Mouse (Mus musculus): ENCODE measurements at regions not wholly inside any gene's neighbourhood (a gene's known extent, or its start where the extent isn't known, plus 50 kb on each side); places are given as distances from the start of the nearest gene placed in this dataset.

GRCm38 (mm10) chr19:21214253-21214652 is 57.8 kb upstream of the Zfand5 start:
- no peak for DNase-seq (ENCODE audit: low spot score)

- no peak for DNase-seq (ENCODE audit: low spot score)
Observed at GRCm38 (mm10) chr19:21193461-21193860, 78.6 kb upstream of the Zfand5 start.

DNA sequence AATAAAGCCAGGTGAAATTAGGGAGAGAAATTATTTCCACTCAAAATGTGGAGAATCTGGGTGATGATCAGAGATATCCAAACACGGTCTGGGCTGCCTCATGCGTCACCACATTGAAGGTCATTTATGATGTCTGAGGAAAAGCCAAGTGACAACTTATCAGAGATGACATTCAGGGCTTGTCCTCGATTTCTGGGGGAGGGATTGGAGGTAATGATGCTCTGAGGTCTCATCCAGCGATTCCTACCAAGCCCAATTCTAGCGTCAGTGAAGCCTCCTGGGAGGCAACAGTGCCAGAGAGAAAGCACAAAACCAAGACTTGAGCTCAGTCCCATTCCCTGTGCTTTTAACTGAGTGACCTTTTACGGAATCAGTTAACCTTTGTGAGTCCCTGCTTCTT is 79.5 kb upstream of the Zfand5 start:
- DNase-seq (ENCODE audit: low spot score), result no peak

DNA sequence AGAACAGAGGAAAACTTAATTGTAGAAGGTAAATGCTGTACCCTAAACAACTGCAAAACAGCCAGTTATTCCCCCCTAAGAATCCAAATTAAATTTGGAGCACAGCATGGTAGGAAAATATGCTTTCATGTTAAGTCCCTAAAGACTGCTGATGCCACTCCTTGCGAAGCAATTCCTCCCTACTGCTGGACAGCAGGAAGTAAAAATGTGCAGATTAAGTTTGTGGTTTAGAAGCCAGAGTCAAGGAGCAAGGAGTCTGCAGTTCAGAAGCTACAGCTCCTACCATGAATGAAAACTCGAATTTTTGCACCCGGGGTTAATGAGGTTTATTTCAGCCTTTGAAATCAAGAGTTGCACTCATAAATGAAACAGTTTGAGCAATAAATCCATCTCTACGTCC is 82.9 kb upstream of the Zfand5 start:
- no peak for DNase-seq (ENCODE audit: low spot score)

- DNase-seq (ENCODE audit: low spot score), result no peak
Observed at GRCm38 (mm10) chr19:21186656-21187055, 85.4 kb upstream of the Zfand5 start.

GRCm38 (mm10) chr19:21186016-21186415 is 86.1 kb upstream of the Zfand5 start:
- no peak for DNase-seq (ENCODE audit: low spot score)

DNA sequence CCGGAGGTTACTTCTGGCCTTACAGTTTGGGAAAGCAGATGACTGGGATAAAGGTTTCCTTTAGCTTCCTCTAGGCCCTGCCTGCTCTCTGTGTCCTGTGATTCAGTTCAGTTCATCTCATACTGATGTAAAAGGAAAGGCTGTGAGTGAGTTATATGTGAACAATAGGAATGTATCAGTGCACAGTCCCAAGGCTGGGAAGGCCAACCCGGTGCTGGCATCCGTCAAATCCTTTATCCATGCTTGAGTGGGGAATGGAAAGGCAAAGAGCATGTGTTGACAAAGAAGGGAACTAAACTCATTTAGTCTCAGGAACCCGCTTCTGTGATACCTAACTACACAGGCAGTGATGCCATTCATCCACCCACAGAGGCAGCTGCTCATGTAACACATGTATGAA is 89.0 kb upstream of the Zfand5 start:
- no peak for DNase-seq (ENCODE audit: low spot score)

DNA sequence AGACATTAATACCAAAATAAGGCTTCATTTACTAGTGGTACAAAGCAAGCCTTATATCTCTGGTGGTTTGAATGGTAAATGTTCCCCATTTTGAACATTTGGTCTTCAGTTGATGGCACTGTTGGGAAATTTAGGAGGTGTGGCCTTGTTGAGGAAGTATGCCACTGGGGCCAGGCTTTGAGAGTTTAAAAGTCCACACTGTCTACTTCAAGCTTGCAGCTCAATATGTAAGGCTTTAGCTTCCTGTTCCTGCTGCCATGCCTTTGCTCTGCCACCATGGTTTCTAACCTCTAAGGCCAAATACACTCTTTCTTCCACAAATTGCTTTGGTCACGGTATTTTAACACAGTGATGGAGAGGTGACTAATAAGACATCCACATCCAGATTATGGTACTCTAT is 92.2 kb upstream of the Zfand5 start:
- no peak for DNase-seq (ENCODE audit: low spot score)

GRCm38 (mm10) chr19:21175426-21175831 is 96.6 kb upstream of the Zfand5 start:
- no peak for DNase-seq (ENCODE audit: low spot score)

DNA sequence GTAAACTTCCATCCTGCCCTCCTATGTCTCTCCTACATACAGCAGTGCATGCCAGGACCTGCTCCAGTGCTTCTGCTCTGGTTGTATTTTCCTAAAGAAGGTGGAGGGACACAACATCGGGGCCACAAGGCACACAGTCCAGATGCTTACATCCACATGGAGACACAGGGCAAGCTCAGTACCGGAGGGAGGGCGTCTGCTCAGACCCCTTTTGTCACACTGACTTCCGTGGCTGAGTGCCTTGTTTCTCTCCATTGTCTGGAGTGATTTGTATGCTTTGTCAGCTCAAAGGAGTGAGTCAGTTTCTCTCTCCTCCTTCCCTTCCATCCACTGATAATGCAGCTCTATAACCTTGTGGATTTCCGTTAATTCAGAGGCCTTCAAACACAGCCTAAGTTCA is 97.4 kb upstream of the Zfand5 start:
- no peak for DNase-seq (ENCODE audit: low spot score)

GRCm38 (mm10) chr19:21173896-21174483 is 98.1 kb upstream of the Zfand5 start:
- no peak for DNase-seq (ENCODE audit: low spot score)

GRCm38 (mm10) chr19:21171191-21171590 is 100.9 kb upstream of the Zfand5 start:
- DNase-seq (ENCODE audit: low spot score), result no peak

DNA sequence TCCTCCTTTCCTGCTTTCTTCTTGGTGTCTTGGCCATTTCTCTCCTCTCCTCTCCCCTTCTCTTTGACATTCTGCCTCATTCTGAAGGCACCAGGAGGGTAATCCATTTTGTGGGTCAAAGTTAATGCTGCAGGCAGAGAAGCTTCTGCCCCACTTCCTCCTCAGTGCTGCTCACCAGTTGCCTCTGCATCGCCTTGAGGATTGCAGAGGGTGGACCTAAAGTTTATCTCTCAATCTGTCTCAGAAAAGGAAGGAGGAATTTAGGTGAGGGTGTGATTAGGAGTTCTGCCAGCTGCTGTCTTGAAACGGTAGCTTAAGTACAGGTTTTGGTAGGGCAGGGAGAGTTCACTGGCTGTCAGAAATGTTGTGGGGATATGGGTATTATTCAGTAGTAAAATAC is 101.3 kb upstream of the Zfand5 start:
- no peak for DNase-seq (ENCODE audit: low spot score)

- DNase-seq (ENCODE audit: low spot score), result no peak
Observed at GRCm38 (mm10) chr19:21166939-21167338, 105.1 kb upstream of the Zfand5 start.

DNA sequence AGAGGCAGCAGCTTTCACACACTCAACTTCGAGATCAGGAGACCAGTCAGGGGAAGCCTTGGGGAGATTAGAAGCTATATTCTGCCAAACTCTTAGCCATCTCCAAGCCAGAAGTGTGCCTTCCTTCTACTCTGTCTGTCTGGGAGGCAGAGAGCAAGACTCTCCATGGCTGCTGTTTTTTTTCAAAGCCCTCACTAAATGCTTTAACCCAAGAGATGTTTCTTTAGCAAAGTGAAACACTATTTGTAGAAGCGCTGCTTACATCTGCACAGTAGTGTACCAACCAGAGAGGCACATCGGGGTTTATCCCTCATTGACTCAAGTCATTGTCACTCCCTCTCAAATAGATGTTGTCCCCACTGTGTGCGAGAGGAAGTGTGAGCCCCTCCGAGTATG is 105.6 kb upstream of the Zfand5 start:
- no peak for DNase-seq (ENCODE audit: low spot score)

DNA sequence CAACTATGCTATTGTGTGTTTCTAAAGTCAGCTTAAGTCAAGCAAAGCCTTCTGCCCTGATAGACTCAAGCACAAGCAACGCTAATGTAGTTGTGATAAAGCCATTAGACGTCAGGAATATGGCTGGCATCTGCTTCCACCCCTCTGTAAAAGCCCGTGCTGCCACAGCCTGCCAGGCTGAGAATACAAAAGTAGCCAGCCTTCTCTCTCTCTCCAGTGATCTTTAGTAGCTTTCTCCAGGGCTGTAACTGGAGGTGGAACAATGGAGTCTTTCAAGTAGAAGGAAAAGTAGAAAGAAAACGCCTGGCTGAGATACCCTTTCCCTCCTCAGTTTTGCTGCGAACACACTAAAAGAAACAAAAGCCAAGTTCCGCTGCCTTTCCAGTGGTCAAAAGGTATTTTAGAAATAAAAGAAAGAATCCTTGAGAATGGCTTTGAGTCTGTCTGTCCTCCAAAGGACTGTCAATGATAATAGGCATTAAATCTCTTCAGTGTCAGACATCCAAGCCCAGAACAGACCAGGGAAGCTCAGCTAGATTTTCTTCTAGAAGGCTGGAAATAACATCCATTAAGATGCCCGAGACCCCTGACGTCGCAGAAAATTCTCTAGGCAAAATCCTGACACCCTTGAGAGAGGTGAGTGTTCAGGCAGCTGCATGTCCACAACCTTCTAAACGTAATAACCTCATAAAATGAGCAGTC is 106.2 kb upstream of the Zfand5 start:
- no peak for DNase-seq (ENCODE audit: low spot score)

DNA sequence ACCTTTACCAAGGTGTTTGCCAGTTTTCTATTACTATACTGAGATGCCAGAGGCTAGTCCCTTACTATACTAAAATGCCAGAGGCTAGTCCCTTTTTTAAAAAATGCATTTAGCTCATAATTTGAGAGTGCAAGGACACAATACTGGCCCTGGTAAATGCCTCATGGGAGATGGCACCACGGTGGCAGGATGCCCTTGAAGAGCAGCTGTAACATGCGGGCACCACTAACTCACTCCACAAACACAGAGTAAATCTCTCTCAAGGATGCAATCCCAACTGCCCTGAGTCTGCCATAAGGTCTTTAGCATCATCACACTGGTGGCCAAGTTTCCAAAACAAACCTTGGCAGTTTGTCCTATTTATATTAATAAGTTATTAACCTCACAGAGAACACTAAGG is 108.1 kb upstream of the Zfand5 start:
- no peak for DNase-seq (ENCODE audit: low spot score)

DNA sequence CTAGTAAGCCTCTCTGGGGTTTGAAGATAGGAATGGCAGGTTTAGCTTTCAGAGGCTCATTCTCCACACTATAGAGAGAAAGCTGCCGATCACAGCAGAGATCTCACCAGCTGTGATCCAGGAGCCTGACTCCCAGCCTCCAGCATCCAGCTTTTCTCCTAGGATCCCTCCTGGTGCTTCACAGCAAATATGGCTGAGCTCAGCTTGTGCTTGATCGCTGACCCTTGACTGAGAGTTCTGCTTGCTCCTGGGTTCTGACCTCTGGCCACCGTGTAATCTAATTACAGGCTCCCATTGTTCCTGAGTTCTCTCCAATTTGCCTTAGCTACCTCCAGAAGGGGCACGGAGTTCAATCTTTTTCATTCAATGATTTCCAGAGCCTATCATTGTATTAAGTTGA is 111.1 kb upstream of the Zfand5 start:
- no peak for DNase-seq (ENCODE audit: low spot score)

DNA sequence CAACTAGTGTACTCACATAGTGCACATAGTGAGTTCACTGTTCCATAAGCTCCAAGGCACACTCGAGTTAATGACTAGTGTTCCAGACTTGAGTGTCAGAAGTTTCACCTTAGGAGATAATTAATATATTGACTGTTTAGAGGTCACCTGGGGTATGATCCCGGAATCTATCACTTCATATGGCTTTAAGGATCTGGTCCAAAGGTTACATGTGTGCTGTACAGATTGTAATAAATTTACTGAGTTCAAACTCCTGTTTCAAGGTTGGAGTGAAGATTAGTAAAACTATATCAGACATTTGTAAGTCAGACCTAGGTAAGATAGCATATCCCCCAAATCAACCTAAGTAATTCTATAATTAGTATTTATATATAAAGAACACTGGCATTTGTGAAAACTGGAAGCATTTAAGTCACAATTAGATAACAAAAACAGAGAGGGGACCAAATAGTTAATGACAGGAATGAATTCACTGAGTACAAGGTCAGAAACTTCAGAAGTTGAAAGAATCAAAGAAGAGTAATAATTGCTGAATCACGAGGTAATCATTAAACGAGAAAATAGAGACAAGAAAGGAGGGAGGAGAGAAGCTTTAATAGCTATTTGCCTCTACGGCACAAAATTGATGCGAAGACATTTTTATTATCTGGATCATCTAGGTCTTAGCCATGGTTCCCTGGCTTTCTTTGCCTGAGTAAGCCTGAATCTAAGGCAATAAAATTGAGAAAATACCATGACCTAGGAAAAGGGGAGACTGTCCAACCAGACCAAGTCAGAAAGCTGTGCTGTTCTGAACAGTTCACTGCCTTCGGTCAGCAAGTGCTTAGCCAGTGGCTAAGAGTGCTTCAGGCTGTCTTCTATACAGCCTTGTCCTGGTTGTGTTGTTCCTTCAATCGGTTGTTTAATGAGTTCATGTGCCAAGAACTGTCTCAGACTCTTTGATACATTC is 112.6 kb upstream of the Zfand5 start:
- no peak for DNase-seq (ENCODE audit: low spot score)

GRCm38 (mm10) chr19:21154162-21154561 is 117.9 kb upstream of the Zfand5 start:
- no peak for DNase-seq (ENCODE audit: low spot score)

DNA sequence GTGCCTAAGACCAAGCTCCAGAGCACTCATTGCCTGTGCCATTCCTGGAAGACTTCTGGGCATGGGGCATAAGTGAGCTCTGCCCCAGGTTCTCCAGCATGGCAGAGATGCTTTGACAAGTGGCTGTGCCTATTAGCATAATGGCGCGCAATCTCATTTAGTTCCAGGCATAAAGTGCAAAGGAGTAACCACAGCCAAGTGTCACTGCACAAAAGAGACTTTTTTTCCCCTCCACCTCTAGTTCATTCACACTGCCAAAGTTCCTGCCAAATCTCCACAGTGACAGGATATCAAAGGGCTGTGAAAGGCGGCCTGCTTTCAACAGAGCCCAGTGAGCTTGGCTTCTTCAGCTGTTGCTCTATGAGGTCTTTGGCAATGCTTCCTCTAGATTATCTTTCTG is 120.1 kb upstream of the Zfand5 start:
- no peak for DNase-seq (ENCODE audit: low spot score)

DNA sequence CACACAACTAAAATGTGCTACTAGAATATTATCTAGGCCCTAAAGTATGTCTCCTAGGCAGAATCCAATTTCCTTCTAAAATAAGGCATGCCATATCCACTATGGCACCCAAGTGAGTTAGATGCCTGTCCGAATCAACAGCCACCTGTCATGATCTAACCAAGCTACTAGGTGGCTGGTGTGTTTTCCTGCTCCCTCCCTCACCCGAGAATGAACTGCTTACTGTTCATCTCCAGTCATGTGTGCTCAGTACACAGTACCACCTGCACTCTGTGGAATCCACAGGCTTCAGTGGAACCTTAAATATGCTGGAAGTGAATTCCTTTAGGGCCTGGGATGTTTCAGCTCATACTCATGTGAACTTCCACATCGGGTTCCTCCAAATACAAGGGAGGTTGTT is 121.2 kb upstream of the Zfand5 start:
- no peak for DNase-seq (ENCODE audit: low spot score)

DNA sequence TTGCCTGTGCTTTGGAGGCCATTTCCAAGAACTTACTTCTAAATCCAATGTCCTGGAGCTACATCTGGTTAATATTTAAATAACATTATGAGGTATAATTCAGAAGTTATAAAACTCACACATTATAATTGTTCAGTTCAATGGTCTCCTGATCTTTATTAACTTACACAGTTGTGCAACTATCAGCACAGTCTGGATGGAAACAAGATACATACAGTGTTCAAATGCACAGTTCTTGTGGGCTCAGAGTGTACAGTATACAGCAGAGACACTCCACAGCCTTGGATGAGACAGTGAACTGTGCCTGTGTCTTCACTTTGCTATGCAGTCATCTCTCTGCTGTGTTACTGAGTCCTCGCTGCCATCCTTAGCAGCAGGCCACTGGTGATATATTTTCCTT is 121.8 kb upstream of the Zfand5 start:
- DNase-seq (ENCODE audit: low spot score), result no peak

Data from MN1 (cell line).